Mouse (Mus musculus): Measurements from ENCODE around the gene Josd2. TPM values are rescaled to one million over a fixed set of nuclear protein-coding genes. Genes with fewer than 3 reads are reported as not detected.

Josd2 gene
- total and polyA plus RNA-seq, 3 experiments, result 33.9 to 57.7 (median 54.8) TPM

- Histone ChIP-seq H3K4me2 (ENCODE audit: insufficient read depth, low read depth, poor library complexity, severe bottlenecking) (no peak overlapping the region), H3K27me3 (replicated peaks) (peaks cover 91% of the 10 kb centered on the region), H3K27ac (ENCODE audit: insufficient read depth, low read depth) (no peak overlapping the region), H3K9ac (ENCODE audit: insufficient read depth, low read depth) (no peak overlapping the region), H3K79me2 (replicated peaks; ENCODE audit: control insufficient read depth, extremely low read depth, insufficient read depth, poor library complexity, severe bottlenecking) (no peaks in the 10 kb centered on the region), H3K4me1 (ENCODE audit: control insufficient read depth in 1 of 2, insufficient read depth in 2 of 2) (peaks cover 2 to 9% of the 10 kb centered on the region in 2 experiments; a peak in 3 of 4 replicates), H3K4me3 (replicated peaks in 1 of 3; ENCODE audit: low read depth in 2 of 3, low read length in 2 of 3, poor library complexity in 1 of 3) (no peak overlapping the region), H3K36me3 (replicated peaks in 1 of 2; ENCODE audit: control insufficient read depth in 1 of 2, insufficient read depth in 1 of 2, low read length in 1 of 2) (no peaks in the 10 kb centered on the region), H3K9me3 (replicated peaks; ENCODE audit: low read length) (no peaks in the 10 kb centered on the region)
- in situ Hi-C loops (cut with MboI; ENCODE audit: low pct_ligation_motif_present, low pct_unique_long_range_greater_than_20kb, low sequenced_read_pairs), result no loop called here
- dilution Hi-C loops (cut with MboI; ENCODE audit: extremely low pct_ligation_motif_present, extremely low pct_unique_long_range_greater_than_20kb, low sequenced_read_pairs), result no loop called here
- TF ChIP-seq EP300 (IDR thresholded peaks at IDR 0.05; ENCODE audit: low read length) (no peak), POLR2AphosphoS2 (IDR thresholded peaks at IDR 0.05; ENCODE audit: low read depth, low read length) (no peak), ZKSCAN1 (IDR thresholded peaks at IDR 0.05; ENCODE audit: borderline replicate concordance, low read depth, low read length) (no peak), GABPA (IDR thresholded peaks at IDR 0.05; ENCODE audit: insufficient replicate concordance, low read depth, low read length) (no peak), RAD21 (IDR thresholded peaks at IDR 0.05; ENCODE audit: low read depth, low read length) (no peak), HCFC1 (IDR thresholded peaks at IDR 0.05; ENCODE audit: low read depth, low read length) (no peak), BHLHE40 (IDR thresholded peaks at IDR 0.05; ENCODE audit: low read depth, low read length) (no peak), MAZ (IDR thresholded peaks at IDR 0.05; ENCODE audit: low read depth, low read length) (no peak), USF2 (conservative IDR thresholded peaks at IDR 0.05; ENCODE audit: low read depth, low read length) (no peak), NRF1 (IDR thresholded peaks at IDR 0.05; ENCODE audit: low read depth, low read length) (no peak), MAFK (IDR thresholded peaks at IDR 0.05; ENCODE audit: insufficient replicate concordance, low read length) (no peak), E2F4 (IDR thresholded peaks at IDR 0.05; ENCODE audit: insufficient replicate concordance, low read depth, low read length) (no peak), ELF1 (IDR thresholded peaks at IDR 0.05; ENCODE audit: low read depth, low read length) (no peak), CHD2 (IDR thresholded peaks at IDR 0.05; ENCODE audit: low read length) (no peak)
- no peak for DNase-seq (ENCODE audit: extremely low read depth)
Observed at GRCm38 (mm10) chr7:44439696-44440095, 28.1 kb upstream of the Josd2 start.

GRCm38 (mm10) chr7:44440479-44440878 is 27.3 kb upstream of the Josd2 start:
- TF ChIP-seq NELFE (IDR thresholded peaks at IDR 0.05; ENCODE audit: low read depth, low read length), result no peak
- no peak for TF ChIP-seq POLR2A (IDR thresholded peaks at IDR 0.05; ENCODE audit: low read depth, low read length)
- no peak for TF ChIP-seq CHD2 (IDR thresholded peaks at IDR 0.05; ENCODE audit: low read length)
- no peak for TF ChIP-seq HCFC1 (IDR thresholded peaks at IDR 0.05; ENCODE audit: low read depth, low read length)
- no peak for TF ChIP-seq MYC (IDR thresholded peaks at IDR 0.05; ENCODE audit: low read depth, low read length)
- no peak for TF ChIP-seq MAZ (IDR thresholded peaks at IDR 0.05; ENCODE audit: low read depth, low read length)
- TF ChIP-seq SIN3A (IDR thresholded peaks at IDR 0.05; ENCODE audit: low read length), result no peak
- no peak for TF ChIP-seq CHD1 (IDR thresholded peaks at IDR 0.05; ENCODE audit: low read depth, low read length)
- no peak for TF ChIP-seq E2F4 (IDR thresholded peaks at IDR 0.05; ENCODE audit: insufficient replicate concordance, low read depth, low read length)
- no peak for TF ChIP-seq RAD21 (IDR thresholded peaks at IDR 0.05; ENCODE audit: low read depth, low read length)
- in situ Hi-C loops (cut with MboI; ENCODE audit: low pct_ligation_motif_present, low pct_unique_long_range_greater_than_20kb, low sequenced_read_pairs), result no loop called here
- dilution Hi-C loops (cut with MboI; ENCODE audit: extremely low pct_ligation_motif_present, extremely low pct_unique_long_range_greater_than_20kb, low sequenced_read_pairs), result no loop called here

More at GRCm38 (mm10) chr7:44440479-44440878, 27.3 kb upstream of the Josd2 start:
- H3K27me3 ChIP-seq (replicated peaks), result peaks cover 91% of the 10 kb centered on the region
- H3K9ac ChIP-seq (ENCODE audit: insufficient read depth, low read depth), result no peak overlapping the region
- H3K9me3 ChIP-seq (replicated peaks; ENCODE audit: low read length), result no peaks in the 10 kb centered on the region
- H3K4me1 ChIP-seq (ENCODE audit: control insufficient read depth in 1 of 2, insufficient read depth in 2 of 2), result peaks cover 0 to 1% of the 10 kb centered on the region in 2 experiments; a peak in 1 of 4 replicates
- DNase-seq (ENCODE audit: extremely low read depth), result no peak
- no peak overlapping the region for H3K4me3 ChIP-seq (replicated peaks in 1 of 3; ENCODE audit: low read depth in 2 of 3, low read length in 2 of 3, poor library complexity in 1 of 3)
- no peaks in the 10 kb centered on the region for H3K79me2 ChIP-seq (replicated peaks; ENCODE audit: control insufficient read depth, extremely low read depth, insufficient read depth, poor library complexity, severe bottlenecking)
- no peaks in the 10 kb centered on the region for H3K36me3 ChIP-seq (replicated peaks in 1 of 2; ENCODE audit: control insufficient read depth in 1 of 2, insufficient read depth in 1 of 2, low read length in 1 of 2)
- no peak overlapping the region for H3K27ac ChIP-seq (ENCODE audit: insufficient read depth, low read depth)
- no peak overlapping the region for H3K4me2 ChIP-seq (ENCODE audit: insufficient read depth, low read depth, poor library complexity, severe bottlenecking)

All from CH12.LX (cell line).